ENCODE assay signal across 13 mouse cellular contexts in the genomic region with DNA sequence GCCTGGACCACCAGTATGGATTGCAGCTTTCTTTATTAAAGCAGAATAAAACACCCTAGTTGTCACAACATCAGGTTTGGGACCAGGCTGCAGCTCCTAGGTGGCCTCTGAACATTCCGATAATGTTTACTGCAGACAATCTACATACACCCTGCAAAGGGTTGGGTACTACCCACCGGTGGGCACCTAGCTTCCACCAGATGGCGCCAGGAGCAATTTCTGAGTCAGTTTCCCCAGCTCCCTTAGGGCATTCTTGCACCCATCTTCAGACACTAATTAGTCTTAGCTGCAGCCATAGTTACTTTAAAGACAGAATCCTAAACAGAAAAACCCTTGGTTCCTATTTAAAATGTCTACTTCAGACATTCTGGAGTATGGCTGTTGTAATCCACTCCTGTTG. TPM values are rescaled to one million over a fixed set of nuclear protein-coding genes. Genes with fewer than 3 reads are reported as not detected.
A peak's percentile ranks its signal among the peaks of the same experiment; 100 is the strongest.
DNase-seq lines count a peak whose midpoint lies in the region; ATAC-seq and TF ChIP-seq lines count a peak whose summit lies in the region.
"Had no signal": no experiment of that assay in that cellular context is flagged by ENCODE, and none has a peak within 500 bp of the region (broad histone marks: within the 10 kb centered on the region; RNA-seq: fewer than 3 reads in every experiment).

No protein-coding gene starts in this region.

- in situ Hi-C loops in ES-E14 (cut with MboI; ENCODE audit: low sequenced_read_pairs in 2 of 2, unreplicated experiment in 2 of 2), result no loop called here

- H3K79me2 ChIP-seq in heart, adult 2 months (replicated peaks; ENCODE audit: control insufficient read depth, insufficient read depth, low read length), result no peaks in the 10 kb centered on the region

- no peak for DNase-seq in heart, adult 2 months
- no peak for DNase-seq in heart, adult 11 months
- no peak for DNase-seq in lung, postnatal 0 days (ENCODE audit: low spot score)
- DNase-seq in lung, postnatal 10 days, result no peak
- DNase-seq in ES-E14 (ENCODE audit: low read depth, low spot score), result peak; percentile 62
- DNase-seq in embryo, embryonic 11 days, result peak; percentile 20
- no peak for DNase-seq in yolk sac, embryonic 10.5 days (ENCODE audit: low spot score)
- no peak for DNase-seq in left cerebral cortex, adult 8-10 months (ENCODE audit: low spot score in 2 of 2)
- DNase-seq: cerebellum, adult 8-10 months had no signal

- no peak for ATAC-seq in lung, postnatal 0 days
- ATAC-seq: midbrain, embryonic 16.5 days had no signal

- TF ChIP-seq EP300 in heart, adult 2 months (IDR thresholded peaks at IDR 0.05; ENCODE audit: insufficient read depth, low read depth, low read length), result no peak
- no peak for TF ChIP-seq EP300 in lung, postnatal 0 days (IDR thresholded peaks at IDR 0.05)

- H3K9ac ChIP-seq in heart, adult 2 months (ENCODE audit: low read depth, low read length), result no peak overlapping the region
- H3K9ac ChIP-seq in lung, postnatal 0 days (replicated peaks; ENCODE audit: low read depth), result no peak overlapping the region
- H3K9ac ChIP-seq in ES-E14 (ENCODE audit: insufficient read depth, low read depth, low read length, poor library complexity, severe bottlenecking), result no peak overlapping the region
- H3K9ac ChIP-seq: heart, embryonic 13.5 days had no signal

- intact Hi-C loops in heart, adult 2 months (cut with DNase I), result no loop called here

- H3K27ac ChIP-seq in heart, adult 2 months, result no peak overlapping the region
- H3K27ac ChIP-seq in lung, postnatal 0 days (ENCODE audit: low read length), result no peak overlapping the region
- no peak overlapping the region for H3K27ac ChIP-seq in ES-E14 (ENCODE audit: insufficient read depth, low read depth, low read length, poor library complexity, severe bottlenecking)
- H3K27ac ChIP-seq: heart, embryonic 13.5 days had no signal

- H3K4me1 ChIP-seq in heart, adult 2 months (ENCODE audit: control insufficient read depth, insufficient read depth, low read length), result no peaks in the 10 kb centered on the region
- no peaks in the 10 kb centered on the region for H3K4me1 ChIP-seq in lung, postnatal 0 days (ENCODE audit: insufficient read depth, low read depth, low read length)
- peaks cover 0 to 2% of the 10 kb centered on the region in 2 experiments; a peak in 1 of 4 replicates for H3K4me1 ChIP-seq in ES-E14 (ENCODE audit: control insufficient read depth in 2 of 2, insufficient read depth in 2 of 2, low read length in 2 of 2, poor library complexity in 1 of 2)
- H3K4me1 ChIP-seq: heart, embryonic 13.5 days had no signal

- TF ChIP-seq POLR2A in heart, adult 2 months (IDR thresholded peaks at IDR 0.05; ENCODE audit: insufficient read depth, low read depth, low read length), result no peak

- no peaks in the 10 kb centered on the region for H3K9me3 ChIP-seq in lung, postnatal 0 days (ENCODE audit: low read length)
- H3K9me3 ChIP-seq in ES-E14 (ENCODE audit: control insufficient read depth, insufficient read depth, low read depth, low read length), result no peaks in the 10 kb centered on the region
- H3K9me3 ChIP-seq: heart, embryonic 13.5 days had no signal

- peak; percentile 18 for TF ChIP-seq CTCF in heart, adult 2 months (IDR thresholded peaks at IDR 0.05)
- TF ChIP-seq CTCF in lung, postnatal 0 days (IDR thresholded peaks at IDR 0.05), result peak; percentile 44

- 0 out of 2 replicates have a peak, but pooled peaks cover 2% of the 10 kb centered on the region for H3K27me3 ChIP-seq in heart, adult 2 months (ENCODE audit: control insufficient read depth, insufficient read depth, low read length)
- no peaks in the 10 kb centered on the region for H3K27me3 ChIP-seq in lung, postnatal 0 days (replicated peaks; ENCODE audit: insufficient read depth, low read length)
- H3K27me3 ChIP-seq: heart, embryonic 13.5 days had no signal

- 36% methylated on average over 3 of the region's 3 CpGs for WGBS in heart, adult 2 months
- WGBS in lung, postnatal 0 days, result 25% methylated on average over 3 of the region's 3 CpGs

- H3K4me3 ChIP-seq in heart, adult 2 months, result no peak overlapping the region
- H3K4me3 ChIP-seq in lung, postnatal 0 days (ENCODE audit: low read depth, low read length), result no peak overlapping the region
- H3K4me3 ChIP-seq in ES-E14 (ENCODE audit: insufficient read depth in 1 of 2, low read depth in 1 of 2, low read length in 2 of 2, poor library complexity in 1 of 2, severe bottlenecking in 1 of 2), result no peak overlapping the region
- H3K4me3 ChIP-seq: erythroblast, embryonic 14.5 days; heart, embryonic 13.5 days had no signal

- no peaks in the 10 kb centered on the region for H3K36me3 ChIP-seq in heart, adult 2 months (ENCODE audit: control insufficient read depth, insufficient read depth, low read length)
- H3K36me3 ChIP-seq in lung, postnatal 0 days (ENCODE audit: insufficient read depth, low read length), result no peaks in the 10 kb centered on the region
- no peaks in the 10 kb centered on the region for H3K36me3 ChIP-seq in ES-E14 (ENCODE audit: control insufficient read depth, insufficient read depth, low read length, poor library complexity, severe bottlenecking)
- H3K36me3 ChIP-seq: heart, embryonic 13.5 days had no signal

- H3K4me2 ChIP-seq in lung, postnatal 0 days (replicated peaks; ENCODE audit: low read depth, low read length), result no peak overlapping the region
- H3K4me2 ChIP-seq: heart, embryonic 13.5 days had no signal

TF ChIP-seq in ES-E14, 5 proteins besides CTCF, POLR2A, EP300 and RAD21:
- TF ChIP-seq ZNF384 (IDR thresholded peaks at IDR 0.05; ENCODE audit: low read depth, low read length) (no peak), ZC3H11A (IDR thresholded peaks at IDR 0.05; ENCODE audit: borderline replicate concordance, low read depth, low read length) (peak; percentile 64; the same call in 1 of the 2 replicates), CHD2 (IDR thresholded peaks at IDR 0.05; ENCODE audit: low read depth, low read length) (no peak)

RNA-seq across cellular contexts. Expression of a gene that starts 4.8 kb away (rescaled TPM):
- not detected for total RNA-seq in heart, adult 2 months (2021)
- polyA plus RNA-seq in heart, adult 2 months (2012; rRNA removed), result not detected in 2 replicates
- not detected in 2 replicates for polyA plus RNA-seq in lung, postnatal 0 days (2015; fragmentation: Nextera tagmentation; extraction: Ambion mirVana)
- total RNA-seq in ES-E14 (2012; rRNA removed), result 0.48 TPM in 1 of 2 replicates, not detected in the other
- total RNA-seq in left cerebral cortex, adult 8-10 months (2022), result not detected
- polyA plus RNA-seq: erythroblast, embryonic 14.5 days; heart, embryonic 13.5 days; limb, embryonic 14.5 days; midbrain, embryonic 16.5 days had no signal

RNA-seq across cellular contexts. Expression of a gene that starts 37.0 kb away (rescaled TPM):
- total RNA-seq in heart, adult 2 months (2021), result 1 to 10 TPM in 1 of 2 experiments, under 1 TPM in 1; 0.73 to 1.2 TPM
- polyA plus RNA-seq in heart, adult 2 months (2012; rRNA removed), result 0.94 TPM in 1 of 2 replicates, not detected in the other
- 2.7 and 3.7 TPM in 2 replicates for polyA plus RNA-seq in lung, postnatal 0 days (2015; fragmentation: Nextera tagmentation; extraction: Ambion mirVana)
- 2.4 and 5.3 TPM in 2 replicates for total RNA-seq in ES-E14 (2012; rRNA removed)
- 10 to 100 TPM in 1 of 4 experiments, 1 to 10 TPM in 3; 7.7 to 10.7 (median 9.4) TPM for total RNA-seq in left cerebral cortex, adult 8-10 months (2022)
- polyA plus RNA-seq: erythroblast, embryonic 14.5 days had no signal

RNA-seq across cellular contexts. Expression of a gene that starts 54.4 kb away (rescaled TPM):
- 1 to 10 TPM; 1.5 to 1.6 TPM for total RNA-seq in heart, adult 2 months (2021)
- polyA plus RNA-seq in heart, adult 2 months (2012; rRNA removed), result 0.37 and 1.4 TPM in 2 replicates
- 4.1 and 4.9 TPM in 2 replicates for polyA plus RNA-seq in lung, postnatal 0 days (2015; fragmentation: Nextera tagmentation; extraction: Ambion mirVana)
- total RNA-seq in ES-E14 (2012; rRNA removed), result 3.2 and 3.3 TPM in 2 replicates
- 10 to 100 TPM in 1 of 4 experiments, 1 to 10 TPM in 3; 5.7 to 10.3 (median 7.9) TPM for total RNA-seq in left cerebral cortex, adult 8-10 months (2022)
- polyA plus RNA-seq: erythroblast, embryonic 14.5 days had no signal

Comparison
In these comparisons a context has a peak if more than half of its experiments do, and no peak if none do; other contexts are left out.
1. DNase-seq: peak in ES-E14 (single experiment) and embryo, embryonic 11 days (single experiment); none in heart, adult 2 months (0 of 2), heart, adult 11 months (single experiment), lung, postnatal 0 days (single experiment), lung, postnatal 10 days (single experiment), yolk sac, embryonic 10.5 days (single experiment) and left cerebral cortex, adult 8-10 months (0 of 2).